Mouse (Mus musculus) bone marrow macrophage, adult 2 months (primary cell): ENCODE results near the gene BC049730.

Source experiments
- CTCF ChIP-seq: IDR thresholded peaks from 2 replicates; pipeline ENCODE4 v1.5.1; 2012; ENCODE audit warnings: low read depth, mild to moderate bottlenecking, low read length, moderate library complexity
- POLR2A ChIP-seq: IDR thresholded peaks from 2 replicates; pipeline ENCODE4 v1.6.1; 2012; ENCODE audit warnings: mild to moderate bottlenecking, low read depth, low read length, borderline replicate concordance

DNA sequence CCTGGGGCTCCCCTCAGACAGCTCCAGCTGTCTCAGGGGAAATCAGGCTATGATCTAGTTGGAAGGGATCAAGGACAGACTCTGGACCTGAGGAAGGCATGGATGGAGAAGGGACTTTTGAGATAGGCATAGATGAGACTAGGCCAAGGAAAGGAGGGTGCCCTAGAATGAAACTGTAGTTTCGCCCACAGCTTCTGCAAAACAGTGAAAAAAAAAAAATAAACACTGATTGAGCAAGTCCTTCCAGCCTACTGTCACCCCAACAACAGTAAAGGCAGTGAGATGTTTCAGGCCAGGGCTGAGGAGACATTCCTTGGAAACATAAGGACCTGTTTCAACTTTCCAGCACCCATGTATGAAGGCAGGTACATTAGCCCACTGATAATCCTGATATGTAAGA, 49.5 kb downstream of the BC049730 start:
- TF ChIP-seq POLR2A (no peak), CTCF (no peak)
